Mouse (Mus musculus) liver, embryonic 14.5 days (tissue): ENCODE results near the gene Nab1.

ENCODE experiments used
- CTCF ChIP-seq: IDR thresholded peaks from 2 replicates; pipeline ENCODE4 v1.5.1; 2016; ENCODE audit warnings: antibody characterized with exemption, low read depth, control low read depth
- EP300 ChIP-seq: IDR thresholded peaks from 2 replicates; pipeline ENCODE4 v1.6.1; 2016; ENCODE audit warnings: antibody characterized with exemption, low read depth

DNA sequence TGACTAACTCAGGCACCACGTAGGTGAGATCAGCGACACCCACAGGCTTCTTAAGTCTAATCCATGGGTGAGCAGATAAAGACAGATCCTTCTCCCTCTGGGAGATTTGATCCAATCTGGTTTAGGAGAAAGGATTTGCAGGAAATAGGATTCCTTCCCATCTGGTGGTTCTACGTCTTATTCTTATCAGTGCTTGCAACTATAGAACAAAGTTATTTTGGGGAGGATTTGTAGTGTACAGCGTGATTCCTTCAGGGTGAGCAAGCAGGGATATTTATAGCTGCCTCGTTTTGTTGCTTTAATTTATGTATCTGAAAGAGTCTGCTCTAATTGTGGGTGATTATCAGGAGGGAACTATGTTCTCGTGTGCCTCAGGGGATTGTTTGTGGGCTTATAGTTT is 64.6 kb downstream of the Nab1 start:
- TF ChIP-seq EP300 (no peak), CTCF (no peak)
